Mouse (Mus musculus) retina, embryonic 14.5 days (tissue): ENCODE results near the gene Sdk1.

ENCODE experiments used
- DNase-seq: peaks from one replicate; pipeline ENCODE4 v3.0.0-alpha.2; 2015; ENCODE audit warnings: low spot score

Sdk1 gene

GRCm38 (mm10) chr5:141768761-141769515 lies 527.6 kb downstream of the Sdk1 start:
- DNase-seq = no peak

DNA sequence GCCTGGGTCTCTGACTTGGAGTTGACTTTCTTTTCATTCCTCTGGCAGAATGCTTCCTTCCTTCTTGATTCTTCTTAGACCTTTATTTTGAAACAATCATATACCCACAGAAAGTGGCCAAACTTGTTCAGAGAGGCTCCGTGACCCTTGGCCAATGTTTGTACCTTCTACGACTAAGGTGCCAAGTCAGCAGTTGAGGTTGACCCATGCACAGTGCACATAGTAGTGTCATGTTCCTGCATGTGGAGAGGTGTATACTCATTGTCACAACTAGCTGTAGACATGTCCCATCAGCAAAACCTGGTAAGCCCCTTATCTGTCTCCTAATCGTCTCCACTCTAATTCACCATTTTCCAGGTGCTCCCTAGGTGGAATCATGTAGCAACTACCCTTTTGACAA lies 530.2 kb downstream of the Sdk1 start:
- DNase-seq = no peak

GRCm38 (mm10) chr5:141778231-141778630 lies 536.9 kb downstream of the Sdk1 start:
- no peak for DNase-seq

DNA sequence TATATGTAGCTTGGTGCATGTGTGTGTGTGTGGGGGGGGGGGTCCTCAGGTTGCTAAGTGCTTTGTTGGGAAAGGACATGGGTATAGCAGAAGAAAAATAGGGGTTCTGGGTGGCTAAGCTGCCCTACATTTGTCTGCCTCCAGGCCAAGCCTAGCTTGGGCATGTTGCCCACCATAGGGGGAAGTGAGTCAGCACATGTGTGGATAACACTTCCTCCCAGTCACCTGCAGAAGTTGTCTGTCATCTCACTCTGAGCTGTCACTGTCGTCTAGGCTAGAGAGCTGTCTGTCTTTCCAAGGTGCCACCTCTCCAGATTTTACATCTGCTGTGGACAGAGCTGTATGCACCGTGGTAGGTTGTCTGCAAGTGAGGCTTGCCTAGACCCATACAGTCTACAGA lies 539.9 kb downstream of the Sdk1 start:
- DNase-seq = no peak

DNA sequence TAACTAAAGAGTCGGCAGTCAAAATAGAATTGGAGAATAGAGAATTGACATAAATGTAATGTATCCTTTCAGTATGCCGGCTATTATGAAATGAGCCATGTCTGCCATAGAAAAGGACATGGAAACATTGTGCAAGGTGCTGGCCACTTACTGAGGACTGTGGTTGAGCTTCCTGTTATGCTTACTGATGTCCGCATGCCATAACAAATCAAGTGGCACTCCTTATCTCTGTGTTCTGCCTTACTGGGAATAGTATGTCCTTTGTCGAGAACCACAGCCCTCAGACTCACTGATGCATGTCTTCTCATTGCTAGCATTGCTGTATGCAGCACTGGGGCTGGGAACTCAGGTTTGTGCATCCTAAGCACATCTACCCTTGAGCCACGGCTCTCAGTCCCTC lies 541.0 kb downstream of the Sdk1 start:
- no peak for DNase-seq

- no peak for DNase-seq
Observed at GRCm38 (mm10) chr5:141783516-141783915, 542.2 kb downstream of the Sdk1 start.

GRCm38 (mm10) chr5:141793926-141794325 lies 552.6 kb downstream of the Sdk1 start:
- DNase-seq = no peak

- no peak for DNase-seq
Observed at GRCm38 (mm10) chr5:141823823-141824330, 582.6 kb downstream of the Sdk1 start.

GRCm38 (mm10) chr5:141824739-141825379 lies 583.6 kb downstream of the Sdk1 start:
- DNase-seq = no peak

GRCm38 (mm10) chr5:141835566-141835965 lies 594.3 kb downstream of the Sdk1 start:
- no peak for DNase-seq

- no peak for DNase-seq
Observed at GRCm38 (mm10) chr5:141836892-141837455, 595.7 kb downstream of the Sdk1 start.

- DNase-seq = no peak
Observed at GRCm38 (mm10) chr5:141844701-141845100, 603.4 kb downstream of the Sdk1 start.

- no peak for DNase-seq
Observed at GRCm38 (mm10) chr5:141847686-141848085, 606.4 kb downstream of the Sdk1 start.

DNA sequence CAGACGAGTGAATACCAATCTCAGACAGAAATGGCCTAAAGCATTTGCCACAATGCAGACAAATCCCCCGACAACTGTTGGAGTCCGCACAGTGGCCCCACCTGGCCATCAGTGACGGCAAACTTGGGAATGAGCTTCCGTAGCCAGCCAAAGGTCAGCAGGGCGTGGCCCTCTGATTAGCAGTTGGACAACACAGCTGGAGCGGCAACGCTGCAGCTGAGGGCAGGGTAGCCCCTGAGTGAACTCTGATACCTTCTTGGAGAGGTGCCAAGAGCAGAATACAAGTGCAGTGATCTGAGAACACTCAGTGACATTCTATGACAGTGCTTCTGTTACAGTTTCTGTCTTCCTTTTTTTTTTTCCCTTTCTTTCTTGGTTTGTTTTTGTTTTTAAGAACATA lies 610.9 kb downstream of the Sdk1 start:
- DNase-seq = peak; percentile 50

DNA sequence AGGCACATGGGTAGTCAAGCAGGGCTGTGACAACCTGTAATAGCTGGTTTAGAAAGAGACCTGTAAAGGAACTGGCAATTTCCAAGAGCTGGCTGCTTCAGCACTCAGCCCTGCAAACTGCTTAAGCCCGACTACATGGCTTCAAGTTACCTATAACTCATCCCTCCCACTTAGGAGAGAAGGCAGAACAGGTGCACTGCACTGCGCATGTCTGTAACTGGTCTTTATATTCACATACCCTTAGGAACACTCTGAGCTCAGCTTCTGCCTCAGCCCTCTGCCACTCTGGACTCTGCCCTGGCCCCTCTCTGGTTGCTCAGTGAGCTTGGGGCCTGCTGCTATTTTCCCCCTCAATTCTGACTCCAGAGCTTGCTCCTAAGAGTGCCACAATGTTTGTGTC lies 615.2 kb downstream of the Sdk1 start:
- no peak for DNase-seq

DNA sequence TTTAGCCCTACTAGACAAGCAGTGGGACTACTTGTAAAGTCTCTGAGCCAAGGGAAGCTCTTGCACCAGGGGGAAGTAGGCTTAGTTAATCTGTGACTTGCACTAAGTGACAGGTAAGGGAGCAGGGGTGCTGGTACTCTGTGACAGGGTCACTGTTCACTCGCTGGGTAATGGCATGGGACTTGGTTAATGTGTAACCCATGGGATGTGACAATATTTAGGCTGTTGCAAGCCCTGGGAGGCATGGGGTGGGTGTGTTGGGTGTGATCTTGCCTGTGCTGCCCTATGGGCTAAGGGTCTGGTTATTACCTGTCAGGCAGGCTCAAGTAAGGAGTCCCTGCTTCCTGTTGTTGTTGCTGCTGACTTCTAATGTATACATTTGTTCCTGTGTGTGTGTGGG lies 616.5 kb downstream of the Sdk1 start:
- no peak for DNase-seq

DNA sequence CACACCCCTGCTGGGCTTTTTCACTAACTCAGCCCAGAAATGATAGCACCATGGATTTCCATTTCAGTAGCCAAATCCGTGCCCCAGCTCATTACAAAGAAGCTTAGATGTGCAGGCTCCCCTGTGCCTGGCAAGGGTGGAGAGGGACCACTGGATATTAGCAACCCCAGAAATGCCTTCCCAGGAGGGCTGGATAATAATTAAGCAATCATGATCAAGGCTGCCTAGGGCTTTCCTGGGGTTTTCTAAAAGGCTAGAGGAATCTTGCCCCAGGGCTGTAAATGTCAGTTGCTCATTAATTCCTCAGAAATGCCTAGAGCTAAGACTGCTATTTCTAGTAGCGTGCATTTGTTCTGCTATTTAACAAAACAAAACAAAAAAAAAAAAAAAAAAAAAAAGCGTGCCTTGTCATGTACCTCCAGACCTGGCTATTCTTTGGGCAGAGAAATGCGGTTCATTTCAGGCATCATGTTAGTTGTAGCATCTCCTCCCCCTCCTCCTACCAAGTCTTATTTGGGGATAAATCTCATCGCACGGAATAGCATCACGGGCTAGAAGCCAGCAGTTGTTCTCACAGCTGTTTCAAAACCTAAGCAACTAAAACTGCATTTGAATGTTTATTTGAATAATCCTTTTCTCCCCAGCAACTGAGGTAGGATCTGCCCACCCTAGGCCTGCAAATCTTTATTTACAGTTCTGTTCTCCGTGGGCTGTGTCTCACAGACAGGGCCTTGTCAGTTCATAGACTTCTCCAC lies 617.3 kb downstream of the Sdk1 start:
- DNase-seq = no peak

DNA sequence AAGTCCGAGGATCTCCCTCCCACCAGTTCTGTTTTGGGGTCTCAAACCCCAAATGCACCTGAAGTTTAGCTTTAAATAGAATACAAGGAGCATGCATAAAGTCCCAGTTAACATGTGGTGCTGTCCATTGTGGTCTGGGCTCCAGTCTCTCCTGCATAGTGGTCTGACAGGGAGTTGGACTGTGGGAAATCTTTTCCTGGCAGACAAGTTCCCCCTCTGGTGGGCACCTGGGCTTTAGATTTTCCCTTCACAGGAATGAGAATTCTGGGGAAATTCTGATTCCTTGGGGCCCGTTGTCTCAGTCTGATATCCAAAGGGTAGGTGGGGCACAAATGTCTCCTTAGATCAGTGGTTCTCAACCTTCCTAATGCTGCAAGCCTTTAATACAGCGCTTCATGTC lies 624.8 kb downstream of the Sdk1 start:
- DNase-seq = no peak

- no peak for DNase-seq
Observed at GRCm38 (mm10) chr5:141873751-141874150, 632.5 kb downstream of the Sdk1 start.

DNA sequence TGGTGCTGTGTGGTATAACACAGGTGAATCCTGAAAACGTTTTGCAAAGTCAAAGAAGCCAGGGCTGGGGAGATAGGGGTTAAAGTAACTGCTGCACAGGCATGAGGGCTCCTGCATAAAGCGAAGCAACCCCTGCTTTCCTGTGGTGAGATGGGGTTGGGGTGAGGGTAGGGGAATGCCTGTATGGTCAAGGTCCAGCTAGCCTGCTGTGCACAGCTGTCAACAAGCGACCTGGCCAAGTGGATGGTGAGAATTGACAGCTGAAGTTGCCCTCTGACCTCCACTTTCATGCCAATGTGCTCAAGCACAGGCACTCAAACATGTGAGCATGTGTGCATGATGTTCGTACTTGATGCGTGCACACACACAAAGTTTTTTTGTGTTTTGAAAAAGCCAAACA lies 639.4 kb downstream of the Sdk1 start:
- DNase-seq = no peak

DNA sequence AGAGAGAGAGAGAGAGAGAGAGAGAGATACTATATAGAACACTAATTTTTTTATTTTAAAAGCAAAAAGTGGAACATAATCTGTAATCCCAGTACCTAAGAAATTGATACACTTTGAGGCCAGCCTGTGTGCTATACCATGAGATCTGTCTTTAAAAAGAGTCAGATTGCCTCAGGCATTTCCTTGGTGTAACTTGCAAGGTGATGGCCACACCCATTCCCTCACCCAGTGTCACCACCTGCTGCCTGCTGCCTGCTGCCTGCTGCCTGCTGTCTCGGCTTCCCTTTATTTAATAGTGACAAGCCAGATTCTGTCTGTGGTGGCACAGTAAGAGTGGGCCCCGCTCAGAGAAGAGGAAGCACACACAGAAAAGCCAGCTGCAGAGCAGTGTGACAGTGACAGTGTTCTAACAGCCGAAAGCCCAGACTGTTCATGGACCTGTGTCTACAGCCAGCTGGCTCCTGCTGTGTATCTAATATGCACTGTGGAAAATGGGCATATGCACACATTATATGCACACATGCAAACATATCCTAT lies 642.9 kb downstream of the Sdk1 start:
- DNase-seq = no peak

- no peak for DNase-seq
Observed at GRCm38 (mm10) chr5:141886006-141886405, 644.7 kb downstream of the Sdk1 start.
